Mouse (Mus musculus) T-cell, adult 2 months (primary cell): ENCODE measurements around the gene Akr1c13.
"Not testable (repeated sequence)": the region's sequence is repeated elsewhere in the genome, so short reads cannot be mapped to it uniquely, and the experiment has no call there.

Source experiments
- DNase-seq: peaks from one replicate; pipeline ENCODE4 v3.0.0; 2022; ENCODE audit warnings: low spot score

The Akr1c13 gene

DNA sequence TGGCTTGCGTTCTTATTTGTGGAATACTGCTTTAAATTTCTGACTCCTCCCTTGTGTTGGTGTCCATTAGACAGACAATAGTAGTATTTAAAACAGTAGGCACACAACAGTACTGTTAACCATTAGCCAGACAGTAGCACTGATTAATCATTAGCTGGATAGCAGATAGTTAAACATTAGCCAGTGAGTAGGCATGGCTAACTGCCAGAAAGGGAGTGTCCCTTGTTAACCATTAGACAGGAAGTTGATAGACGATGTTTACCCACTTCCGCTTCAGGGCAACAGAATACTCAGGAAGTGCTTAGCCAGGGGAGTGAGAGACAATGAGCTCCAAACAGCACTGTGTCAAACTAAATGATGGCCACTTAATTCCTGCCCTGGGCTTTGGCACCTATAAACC, at the start of gene Akr1c13:
Gene Akr1c13 (plus strand): TSS at position 247 of the 400 bp plus-strand sequence.
- peak; percentile 56 for DNase-seq

DNA sequence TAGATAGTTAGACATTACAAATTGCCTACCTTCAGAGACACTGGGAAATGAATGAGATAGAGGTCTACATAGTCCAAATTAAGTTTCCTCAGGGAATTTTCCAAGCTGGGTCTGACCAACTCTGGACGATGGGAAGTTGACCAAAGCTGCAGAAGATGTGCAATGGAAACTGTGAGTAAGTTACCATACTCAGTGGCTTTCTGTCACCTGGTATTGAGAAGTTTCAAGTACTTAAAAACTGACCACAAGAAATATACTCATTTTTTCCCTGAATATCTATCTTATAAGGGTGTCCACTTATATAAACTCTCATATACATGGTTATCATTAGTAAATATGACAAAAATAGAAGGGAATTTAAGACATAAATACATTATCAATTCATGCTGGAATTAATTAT, 46.7 kb upstream of the Akr1c13 start:
- DNase-seq, result no peak

DNA sequence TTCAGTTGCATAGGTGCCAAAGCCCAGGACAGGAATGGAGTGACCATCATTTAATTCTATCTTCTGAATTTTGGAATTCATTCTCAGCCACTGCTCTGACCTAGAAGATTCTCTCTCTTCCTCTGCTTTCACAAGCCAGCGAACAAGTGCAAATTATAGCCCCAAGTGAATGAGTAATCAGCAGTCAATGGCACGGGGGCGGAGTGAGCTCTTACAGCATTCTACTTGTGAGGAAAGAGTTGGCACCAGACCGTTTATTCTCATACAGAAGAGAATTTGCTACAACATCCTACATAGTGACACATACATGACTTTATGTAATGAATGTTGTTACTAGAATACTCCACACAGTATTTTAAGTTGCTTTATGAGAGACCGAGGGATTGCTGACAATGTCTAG, 40.4 kb upstream of the Akr1c13 start, which contains the start of gene Akr1c18:
Gene Akr1c18 (minus strand): TSS at position 137 of the 400 bp plus-strand sequence.
- no peak for DNase-seq

- no peak for DNase-seq
Observed at GRCm38 (mm10) chr13:4152908-4153307, 38.0 kb upstream of the Akr1c13 start.

GRCm38 (mm10) chr13:4153593-4153992, 37.4 kb upstream of the Akr1c13 start:
- DNase-seq, result no peak

- no peak for DNase-seq
Observed at GRCm38 (mm10) chr13:4155286-4155685, 35.7 kb upstream of the Akr1c13 start.

DNA sequence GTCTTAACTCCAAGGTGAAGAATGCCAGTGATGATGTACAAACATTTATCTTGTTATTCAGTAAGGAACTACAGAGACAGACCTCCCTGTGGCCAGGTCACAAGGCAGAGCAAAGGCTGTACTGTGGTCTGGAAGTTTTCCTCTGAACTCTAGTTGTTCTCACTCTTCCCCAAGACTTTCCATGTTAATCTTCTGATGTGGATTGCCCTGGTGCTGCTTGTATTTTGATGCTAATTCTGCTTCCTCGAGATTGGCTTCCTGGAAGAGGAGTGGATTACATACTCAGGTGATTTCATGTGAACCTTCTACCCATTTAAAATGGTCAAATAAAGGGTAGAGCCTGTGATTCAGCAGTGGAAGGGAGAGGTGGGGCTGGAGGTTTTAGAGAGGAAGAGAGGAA, 22.9 kb upstream of the Akr1c13 start:
- DNase-seq, result no peak

- DNase-seq, result no peak
Observed at GRCm38 (mm10) chr13:4172978-4173377, 18.0 kb upstream of the Akr1c13 start.

DNA sequence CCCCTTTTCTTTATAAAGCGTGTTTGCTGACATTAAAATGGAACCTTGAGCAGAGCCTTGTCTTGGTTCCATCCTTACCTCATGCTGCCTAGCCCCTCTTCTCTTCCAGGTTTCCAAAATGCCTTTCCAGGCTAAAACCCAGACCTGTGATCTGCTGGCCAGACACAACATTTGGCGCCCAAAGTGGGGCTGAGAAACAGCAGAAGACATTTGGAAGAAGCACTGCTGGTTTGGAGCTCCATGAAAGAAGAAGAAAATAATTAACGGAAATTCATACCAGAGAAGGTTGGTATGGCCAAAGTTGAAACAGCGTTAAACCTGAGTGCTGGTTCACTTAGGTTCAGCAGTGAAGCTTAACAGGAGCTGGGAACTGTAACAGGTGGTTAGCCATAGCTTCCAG, 9.6 kb upstream of the Akr1c13 start:
- DNase-seq, result not testable (repeated sequence)

DNA sequence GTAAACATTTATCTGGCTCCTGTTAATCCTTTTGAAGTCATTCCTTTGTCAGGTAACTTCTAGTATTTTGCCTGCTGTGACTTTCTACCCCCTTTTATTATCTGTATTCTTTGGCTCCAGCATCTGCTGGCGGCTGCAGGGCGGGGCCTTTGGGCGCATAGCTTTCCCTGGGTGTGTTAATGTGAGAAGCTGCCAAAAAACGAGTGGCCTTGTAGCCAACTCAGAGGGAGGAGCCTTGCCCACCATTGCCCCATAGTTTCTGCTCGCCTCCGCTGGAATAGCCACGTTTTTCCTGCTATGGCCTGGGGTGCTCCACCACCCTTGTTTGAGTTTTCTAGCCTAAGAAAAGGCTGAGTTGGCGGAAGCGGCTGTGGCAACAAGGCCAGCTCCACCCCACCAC, 7.8 kb upstream of the Akr1c13 start:
- DNase-seq, result no peak

GRCm38 (mm10) chr13:4186641-4187411, 4.1 kb upstream of the Akr1c13 start:
- DNase-seq, result not testable (repeated sequence)

- DNase-seq, result no peak
Observed at GRCm38 (mm10) chr13:4188174-4188573, 2.8 kb upstream of the Akr1c13 start.

DNA sequence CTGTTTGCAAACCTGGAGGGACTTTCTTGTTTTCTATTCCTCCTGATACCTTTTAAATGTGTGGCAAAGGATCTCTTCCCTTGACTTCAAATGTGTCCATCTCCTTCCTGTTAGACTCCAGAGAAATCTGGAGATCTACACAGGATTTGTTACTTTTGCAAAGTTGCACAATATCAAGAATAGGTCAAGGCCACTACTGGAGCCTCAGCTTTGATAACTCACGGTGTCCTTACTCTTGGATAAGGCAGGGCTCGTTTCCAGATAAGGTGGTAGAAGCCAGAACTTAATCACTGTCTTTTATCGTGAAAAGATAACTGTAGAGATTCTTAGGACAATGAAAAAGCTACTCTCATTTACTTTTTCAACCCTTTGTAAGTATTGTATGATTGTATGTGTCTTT, 1.6 kb downstream of the Akr1c13 start:
- no peak for DNase-seq

- DNase-seq, result no peak
Observed at GRCm38 (mm10) chr13:4206147-4206903, 15.4 kb downstream of the Akr1c13 start.

DNA sequence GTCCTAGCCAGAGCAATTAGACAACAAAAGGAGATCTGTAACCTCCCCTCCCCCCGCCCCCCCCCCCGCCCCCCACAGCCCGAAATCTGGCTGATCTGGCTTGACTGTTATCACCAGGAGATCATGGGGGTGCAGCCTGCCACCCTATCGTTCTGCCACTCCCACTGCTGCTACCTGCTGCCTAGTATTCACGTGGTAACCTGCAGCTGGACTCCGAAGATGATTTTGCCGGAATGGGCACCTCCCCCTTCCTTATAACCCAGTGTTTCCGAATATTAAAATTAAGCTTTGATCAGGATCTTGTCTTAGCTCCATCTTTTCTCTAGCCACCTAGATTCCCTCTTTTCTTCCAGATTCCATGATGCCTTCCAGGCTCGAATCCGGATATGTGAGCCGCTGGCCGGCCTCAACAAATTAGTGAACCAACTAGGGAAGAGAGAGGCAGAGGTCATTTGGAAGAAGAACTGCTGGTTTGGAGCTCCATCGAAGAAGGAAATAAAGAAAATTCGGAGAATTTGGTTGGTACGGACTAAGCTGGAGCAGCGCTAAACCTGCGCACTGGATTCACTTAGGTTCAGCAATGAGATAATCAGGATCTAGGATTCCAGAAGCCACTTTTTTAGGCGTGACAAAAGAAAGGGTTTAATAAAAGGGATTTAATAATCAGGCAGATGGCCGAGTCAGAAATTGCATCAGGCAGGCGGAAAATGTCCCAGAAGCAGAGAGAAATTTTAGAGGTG, 20.8 kb downstream of the Akr1c13 start:
- DNase-seq, result no peak

DNA sequence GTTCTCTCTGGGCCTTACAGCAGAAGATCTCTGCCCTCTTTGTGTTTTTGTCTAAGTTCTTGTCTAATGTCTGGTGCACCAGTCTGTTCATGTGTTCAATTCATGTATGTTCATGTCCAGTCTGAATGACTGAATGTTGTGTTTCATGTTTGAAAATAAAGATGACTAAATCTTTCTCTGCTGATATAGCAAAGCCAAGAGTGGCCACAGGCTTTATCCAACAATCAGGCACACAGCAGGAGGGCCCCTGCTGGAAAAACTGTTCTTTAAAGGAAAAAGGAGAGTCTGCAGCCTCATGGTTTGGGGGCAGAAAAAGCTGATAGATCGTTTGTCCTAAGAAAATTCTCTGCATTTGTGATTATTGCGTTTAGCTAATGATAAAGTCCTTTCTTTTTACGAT, 21.4 kb downstream of the Akr1c13 start:
- no peak for DNase-seq

DNA sequence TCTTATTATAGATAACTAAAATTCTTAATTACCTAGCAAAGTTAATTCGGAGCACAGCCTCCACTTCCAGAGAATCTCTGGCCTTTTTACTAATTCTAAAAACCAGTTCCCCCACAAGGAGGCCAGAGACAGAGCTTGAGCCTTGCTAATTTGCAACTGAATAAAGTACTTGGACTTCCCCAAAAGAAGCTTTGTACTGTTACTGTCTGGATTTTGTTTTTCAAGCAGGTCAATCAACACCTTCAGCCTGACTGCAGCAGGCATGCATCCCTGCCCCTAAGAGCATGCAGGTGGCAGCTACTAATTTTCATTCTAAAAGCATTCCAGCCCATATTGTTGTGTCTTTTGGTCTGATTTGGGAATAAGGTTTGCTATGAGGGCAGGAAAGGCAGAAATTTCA, 24.5 kb downstream of the Akr1c13 start:
- not testable (repeated sequence) for DNase-seq

DNA sequence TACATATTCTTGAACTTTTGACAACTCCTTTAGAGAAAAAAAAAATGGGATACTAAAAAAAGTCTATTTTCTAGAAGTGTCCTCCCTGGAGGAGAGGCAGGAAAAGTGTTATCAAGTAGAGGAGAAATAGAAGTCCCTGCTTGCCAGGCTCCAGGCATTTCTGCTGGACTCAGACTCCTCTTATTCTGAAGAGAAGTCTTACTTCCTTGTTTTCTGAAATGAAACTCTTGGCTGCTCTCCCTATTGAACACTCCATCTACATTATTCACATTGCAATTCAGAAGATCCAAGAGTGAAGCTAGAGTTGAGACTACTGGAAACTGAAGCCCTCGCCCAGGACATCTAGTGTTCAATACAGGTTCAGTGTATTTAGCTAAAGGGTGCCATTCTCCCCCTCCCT, 37.5 kb downstream of the Akr1c13 start, which contains the start of gene Akr1c19:
Gene Akr1c19 (plus strand): TSS at position 260 of the 400 bp plus-strand sequence.
- no peak for DNase-seq

GRCm38 (mm10) chr13:4230841-4231623, 40.1 kb downstream of the Akr1c13 start:
- no peak for DNase-seq

- no peak for DNase-seq
Observed at GRCm38 (mm10) chr13:4233135-4233534, 42.2 kb downstream of the Akr1c13 start.

DNA sequence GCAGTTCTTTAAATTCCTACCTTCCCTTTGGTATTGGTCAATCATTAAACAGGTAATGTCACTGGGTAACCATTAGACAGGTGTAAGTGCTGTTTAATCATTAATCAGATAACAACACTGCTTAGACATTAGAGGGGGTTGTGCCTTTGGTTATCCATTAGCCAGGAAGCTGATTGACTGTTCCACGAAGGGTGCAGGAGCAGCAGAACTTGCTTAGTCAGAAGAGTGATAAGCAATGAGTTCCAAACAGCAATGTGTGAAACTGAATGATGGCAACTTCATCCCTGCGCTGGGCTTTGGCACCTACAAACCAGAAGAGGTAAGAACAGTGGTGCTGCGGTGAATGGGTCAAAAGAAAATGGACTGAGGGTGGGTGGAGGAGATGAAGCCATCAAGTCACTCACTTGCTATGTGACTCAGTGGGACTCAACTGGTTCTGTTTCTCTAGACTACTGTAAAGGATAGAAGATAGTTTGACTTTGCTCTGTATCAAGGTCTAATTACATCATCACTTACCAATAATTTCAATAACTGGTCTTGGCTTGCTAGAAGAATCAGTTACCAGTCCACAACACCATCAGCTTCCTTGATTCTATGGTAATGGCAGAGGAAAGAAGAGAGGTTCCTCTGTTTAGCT, 42.7 kb downstream of the Akr1c13 start:
- no peak for DNase-seq
